Mouse (Mus musculus) brain, embryonic 14.5 days (tissue): ENCODE measurements at regions not wholly inside any gene's neighbourhood (a gene's known extent, or its start where the extent isn't known, plus 50 kb on each side); places are given as distances from the start of the nearest gene placed in this dataset.

Source experiments
- DNase-seq: peaks from one replicate; pipeline ENCODE4 v3.0.0-alpha.2; 2011; ENCODE audit warnings: low read depth
- CTCF ChIP-seq: fragments of 200-500 bp; IDR thresholded peaks from 2 replicates; pipeline ENCODE4 v1.5.1; 2012; ENCODE audit warnings: inconsistent platforms, mild to moderate bottlenecking, moderate library complexity, borderline replicate concordance; ENCODE audit not compliant: insufficient read depth, insufficient read length; ENCODE audit errors: extremely low read depth
- POLR2A ChIP-seq: fragments of 200-500 bp; IDR thresholded peaks from 2 replicates; pipeline ENCODE4 v1.6.1; 2012; ENCODE audit warnings: mild to moderate bottlenecking, inconsistent platforms, borderline replicate concordance; ENCODE audit not compliant: poor library complexity, insufficient read depth, insufficient read length, severe bottlenecking; ENCODE audit errors: extremely low read depth

DNA sequence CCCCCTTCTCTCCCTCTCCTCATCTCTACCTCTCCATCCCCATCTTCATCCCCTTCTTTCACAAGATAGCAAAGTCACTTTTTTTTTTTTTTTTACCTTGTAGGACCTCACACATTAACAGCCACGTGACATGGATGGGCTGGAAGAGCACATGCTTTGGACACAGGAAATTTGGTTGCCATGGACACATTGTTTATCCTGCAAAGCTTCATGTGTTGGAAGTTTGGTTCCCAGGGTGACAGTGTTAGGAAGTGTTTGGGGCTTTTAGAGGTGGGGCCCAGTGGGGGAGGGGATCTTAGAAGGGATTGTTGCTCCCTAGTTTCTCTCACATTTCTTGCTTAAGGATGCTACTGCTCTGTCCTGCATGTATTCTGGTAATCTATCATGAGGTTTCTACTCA is 356.5 kb downstream of the Rps15a start:
- no peak for DNase-seq
- TF ChIP-seq POLR2A, result no peak
- TF ChIP-seq CTCF, result no peak

DNA sequence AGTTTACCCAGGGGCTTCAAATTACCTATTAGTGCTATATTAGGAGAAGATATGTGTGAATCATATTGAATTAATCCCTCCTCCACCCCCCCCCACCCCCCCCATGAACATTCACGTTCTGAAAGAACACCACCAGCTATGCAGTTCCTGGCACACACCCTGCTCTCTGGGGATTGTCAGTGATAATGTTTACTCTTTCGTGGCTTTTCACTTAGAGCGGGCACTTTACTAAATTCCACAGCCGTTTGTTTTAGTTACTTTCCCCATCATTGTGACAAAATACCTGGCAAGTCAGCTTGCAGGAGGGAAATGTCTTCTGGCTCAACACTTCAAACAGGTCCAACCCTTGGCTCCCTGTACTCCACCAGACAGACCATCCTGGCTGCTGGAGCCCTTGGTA is 359.0 kb downstream of the Rps15a start:
- TF ChIP-seq POLR2A (no peak), CTCF (no peak)
- no peak for DNase-seq

DNA sequence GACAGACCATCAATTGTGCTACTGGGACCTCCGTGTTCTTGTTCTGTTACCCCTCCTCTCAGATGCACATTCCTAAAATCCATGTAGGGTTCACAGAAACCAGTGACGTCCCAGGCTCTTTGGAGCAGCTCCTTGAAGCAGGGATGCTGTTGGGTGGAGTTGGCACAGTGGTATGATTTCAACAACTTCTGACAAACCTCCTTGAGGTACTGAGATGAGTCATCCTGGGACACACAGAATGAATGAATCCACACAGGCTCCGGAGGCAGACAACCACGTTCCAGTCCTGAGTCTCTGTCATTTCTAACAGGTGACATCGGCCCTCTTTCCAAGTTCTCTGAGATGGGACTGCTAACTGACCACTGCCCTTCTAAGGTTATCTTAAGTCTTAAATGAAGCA is 360.2 kb downstream of the Rps15a start:
- TF ChIP-seq POLR2A, result no peak
- no peak for TF ChIP-seq CTCF
- no peak for DNase-seq

DNA sequence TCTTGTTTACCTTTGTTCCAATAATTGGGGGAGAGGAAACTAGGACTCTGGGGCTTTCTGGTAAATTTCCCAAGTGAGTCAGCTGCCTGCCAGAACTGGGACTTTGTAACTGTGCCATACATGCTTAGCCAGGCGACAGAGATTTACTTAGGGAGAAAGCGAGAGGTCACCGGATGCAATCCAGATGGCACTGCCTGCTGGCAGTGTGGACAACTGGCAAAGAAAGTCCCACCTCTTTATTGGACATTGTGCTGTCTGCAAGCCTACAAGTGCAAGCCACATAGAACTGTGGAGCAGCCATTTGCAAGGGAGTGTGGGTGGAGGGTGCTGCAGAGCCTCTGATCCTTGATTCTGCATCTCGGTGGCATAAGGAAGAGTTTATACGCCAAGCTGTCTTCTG is 362.7 kb downstream of the Rps15a start:
- no peak for TF ChIP-seq CTCF
- TF ChIP-seq POLR2A, result no peak
- peak; percentile 87 for DNase-seq

DNA sequence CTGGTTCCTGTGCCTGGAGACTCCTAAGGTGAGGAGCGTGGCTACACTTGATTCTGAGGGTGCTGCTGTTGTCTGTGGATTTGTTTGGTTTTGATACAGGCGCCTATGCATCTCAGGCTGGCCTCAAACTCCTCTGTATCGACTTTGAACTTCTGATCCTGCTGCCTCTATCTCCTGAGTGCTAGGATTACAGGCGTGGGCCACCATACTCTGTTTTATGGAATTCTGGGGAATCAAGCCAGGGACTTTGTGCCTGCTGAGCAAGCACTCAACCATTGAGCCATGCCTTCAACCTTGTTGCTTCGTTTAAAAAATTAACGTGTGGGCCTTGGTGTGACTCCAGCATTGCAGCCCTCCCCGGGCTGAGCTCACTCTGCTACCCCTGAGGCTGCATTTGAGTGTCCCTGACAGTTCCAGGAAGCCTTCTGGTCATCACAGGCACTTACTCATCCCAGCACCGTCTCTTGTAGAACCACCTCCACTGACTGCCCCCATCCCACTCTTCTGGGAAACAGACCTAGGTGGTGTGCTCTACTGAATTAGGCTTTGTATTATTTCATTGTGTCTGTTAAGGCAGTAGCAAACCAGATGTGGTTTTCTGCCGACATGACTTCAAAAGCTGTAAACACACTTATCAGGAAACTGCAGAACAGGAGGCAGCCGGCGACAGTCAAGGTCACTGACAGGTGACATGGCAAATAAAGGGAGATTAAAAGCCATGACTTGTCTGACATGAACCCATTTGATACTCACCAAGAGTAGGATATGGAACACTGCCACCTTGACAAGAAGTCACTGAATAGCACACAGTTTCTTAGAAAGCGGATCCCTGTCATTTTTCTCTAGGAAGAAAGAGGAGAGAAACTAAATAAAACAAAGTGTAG is 363.4 kb downstream of the Rps15a start:
- DNase-seq, result peak; percentile 24
- TF ChIP-seq POLR2A (no peak), CTCF (no peak)

DNA sequence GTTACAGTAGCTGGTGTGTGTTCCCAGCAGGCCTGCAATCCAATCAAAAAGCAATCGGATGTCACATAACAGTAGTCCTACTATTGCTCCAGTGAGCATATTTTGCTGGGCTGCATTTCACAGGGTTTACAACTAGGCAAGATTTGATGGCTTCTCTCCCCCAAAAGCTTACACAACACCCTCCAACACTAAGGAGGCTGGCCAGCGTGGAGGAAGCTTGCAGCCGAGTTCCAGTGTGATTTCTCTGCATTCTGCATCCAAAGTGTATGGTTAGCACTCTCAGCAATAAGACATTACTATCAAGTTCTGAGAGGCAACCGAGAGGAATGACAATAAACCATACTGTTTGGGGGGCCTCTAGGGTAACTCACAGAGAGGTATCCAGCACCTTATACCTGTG is 367.2 kb downstream of the Xylt1 start:
- no peak for TF ChIP-seq CTCF
- TF ChIP-seq POLR2A, result no peak
- no peak for DNase-seq

DNA sequence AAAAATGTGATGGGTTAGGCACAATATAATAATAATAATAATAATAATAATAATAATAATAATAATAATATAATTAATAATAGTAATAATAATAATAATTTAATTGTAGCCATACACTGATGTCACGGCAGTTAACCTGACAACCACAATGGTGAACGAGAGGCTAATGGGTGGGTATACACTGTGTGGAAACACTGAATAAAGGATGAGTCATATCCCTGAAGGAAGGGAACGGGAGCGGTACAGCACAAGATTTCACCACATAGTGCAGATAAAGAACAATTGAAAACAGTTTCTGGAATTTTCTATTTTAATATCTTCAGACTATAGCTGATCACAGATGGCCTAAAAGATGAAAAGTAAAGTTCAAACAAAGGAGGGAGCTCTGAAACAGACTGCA is 365.6 kb downstream of the Xylt1 start:
- TF ChIP-seq CTCF (no peak), POLR2A (no peak)
- DNase-seq, result no peak

DNA sequence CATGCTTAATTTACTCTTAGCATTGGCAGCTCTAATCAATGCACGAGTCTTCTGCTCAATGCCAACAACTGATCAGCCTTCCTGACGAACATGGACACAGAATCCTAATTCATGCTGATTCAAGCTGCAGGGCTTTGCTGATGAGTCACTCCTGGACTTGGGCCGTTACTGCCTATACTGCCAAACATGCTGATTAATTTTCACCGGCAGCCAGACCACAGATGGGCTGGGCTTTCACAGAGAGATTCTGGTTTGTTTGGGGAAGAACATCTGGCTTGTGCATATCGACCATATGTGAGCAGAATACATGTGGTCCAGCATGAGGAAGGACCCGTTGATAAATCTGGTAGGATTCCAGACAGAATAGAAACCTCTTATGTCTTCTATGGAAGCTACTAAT is 358.9 kb downstream of the Xylt1 start:
- DNase-seq, result peak; percentile 78
- no peak for TF ChIP-seq POLR2A
- TF ChIP-seq CTCF, result no peak

DNA sequence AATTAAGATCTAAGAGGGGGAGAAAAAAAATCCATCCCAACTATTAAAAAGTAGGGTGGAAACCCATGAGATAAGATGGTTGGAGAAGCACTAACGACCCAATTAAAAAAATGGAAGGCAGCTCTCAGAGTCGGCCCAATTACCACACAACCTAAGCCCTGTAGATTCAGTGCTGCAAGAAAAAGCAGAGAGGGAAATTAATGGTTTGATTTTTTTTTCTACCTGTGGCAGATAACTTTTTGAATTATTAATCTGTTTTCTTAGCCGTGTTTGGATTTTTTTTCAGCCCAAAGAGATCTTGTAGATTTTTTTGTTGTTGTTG is 354.9 kb downstream of the Xylt1 start:
- no peak for DNase-seq
- TF ChIP-seq POLR2A, result no peak
- TF ChIP-seq CTCF, result no peak

DNA sequence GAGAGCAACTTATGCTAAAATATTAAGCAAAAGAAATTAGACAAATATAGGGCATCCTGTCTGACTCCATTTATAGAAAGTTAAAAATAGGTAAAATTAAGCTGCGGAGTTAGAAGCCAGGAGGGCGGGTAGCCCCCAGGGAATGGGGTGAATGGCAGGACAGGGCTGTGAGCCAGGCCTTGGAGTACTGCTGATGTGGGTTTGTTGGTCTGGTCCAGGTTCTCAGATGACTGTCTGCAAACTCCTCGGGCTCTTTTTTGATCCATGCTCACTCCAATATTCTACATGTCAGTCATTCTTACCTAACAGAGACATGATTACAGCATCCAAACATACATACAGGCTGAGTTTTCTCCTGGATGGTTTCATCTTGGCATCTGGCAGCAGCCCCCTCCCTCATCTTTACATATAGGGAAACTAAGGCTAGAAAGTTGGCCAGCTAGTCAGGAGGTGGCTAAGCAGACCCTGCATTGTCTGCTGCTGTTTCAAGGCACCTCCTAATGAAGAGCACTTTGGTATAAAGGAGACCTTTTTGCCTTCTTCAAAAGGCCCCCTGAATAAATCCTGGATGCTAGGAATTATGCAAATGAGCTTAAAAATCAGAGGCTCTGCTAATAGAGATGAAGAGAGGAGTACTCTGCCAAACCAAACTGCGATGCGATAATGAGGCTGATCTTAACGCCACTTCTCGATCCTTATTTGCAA is 354.4 kb downstream of the Xylt1 start:
- peak; percentile 92 for DNase-seq

DNA sequence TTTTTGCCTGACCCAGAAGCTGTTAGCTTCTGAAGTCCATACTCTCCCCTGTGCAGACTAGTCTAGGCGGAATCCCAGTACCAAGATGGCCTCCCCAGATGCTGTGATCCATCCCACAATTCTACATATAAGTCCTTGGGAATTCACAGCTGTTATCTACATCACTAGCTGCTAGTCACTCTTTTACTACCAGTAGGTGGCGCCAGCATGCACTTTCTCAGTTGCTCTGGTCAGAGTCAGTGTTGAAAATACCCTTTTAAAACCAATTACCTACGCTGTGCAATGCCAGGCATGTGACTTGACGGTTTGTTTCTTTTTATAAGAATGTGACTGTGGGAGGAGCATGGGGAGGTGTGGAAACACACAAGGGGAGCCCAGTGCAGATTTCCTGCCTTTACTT is 348.3 kb downstream of the Xylt1 start:
- no peak for DNase-seq
- TF ChIP-seq CTCF, result peak; percentile 25; the same call in 1 of the 2 replicates
- no peak for TF ChIP-seq POLR2A

More for the DNA sequence above, 354.4 kb downstream of the Xylt1 start:
- no peak for TF ChIP-seq CTCF
- TF ChIP-seq POLR2A, result no peak
